Mouse (Mus musculus): ENCODE measurements around the gene Rhbdd3. TPM values are rescaled to one million over a fixed set of nuclear protein-coding genes. Genes with fewer than 3 reads are reported as not detected.

The Rhbdd3 gene
- polyA plus RNA-seq, 1 experiment, result 41.9 TPM

DNA sequence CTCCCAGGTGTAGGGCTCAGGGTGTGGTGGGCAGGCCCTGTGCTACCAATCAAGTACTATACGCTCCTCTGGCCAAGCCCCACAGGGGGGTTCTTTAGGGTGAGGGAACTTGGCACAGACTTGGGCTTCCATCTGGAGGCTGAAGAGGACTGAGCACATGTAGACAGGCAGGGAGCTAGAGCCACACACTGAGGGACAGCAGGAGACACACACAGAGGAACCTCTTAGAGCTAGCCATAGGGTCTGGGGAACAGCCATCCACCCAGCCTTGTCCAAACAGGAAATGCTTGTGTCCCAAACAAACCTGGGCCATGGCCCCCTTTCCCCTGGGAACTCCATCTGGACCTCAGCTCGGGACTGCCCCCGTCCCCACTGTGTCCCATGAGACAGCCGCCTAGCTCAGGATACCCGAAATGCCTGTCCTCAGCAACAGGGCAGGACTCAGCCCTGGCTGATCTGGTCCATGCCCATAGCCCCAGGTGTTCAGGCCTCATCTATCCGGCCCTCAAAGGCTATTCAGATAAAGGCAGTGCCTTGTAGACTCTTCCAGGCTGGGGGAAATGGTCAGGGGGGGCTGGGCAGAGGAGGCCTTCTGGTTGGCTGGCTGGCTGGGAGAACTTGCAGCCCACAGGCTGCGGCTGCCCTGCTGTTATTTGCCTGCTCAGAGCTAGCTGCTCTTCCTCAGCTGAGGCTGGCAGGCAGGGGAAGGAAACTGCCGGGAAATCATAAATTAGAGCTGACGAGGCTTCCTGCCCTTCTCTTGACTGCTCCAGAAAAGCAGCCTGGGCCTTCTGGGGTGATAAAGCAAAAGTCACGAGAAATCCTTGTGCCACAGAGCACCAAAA is 56.5 kb downstream of the Rhbdd3 start:
- no peak for DNase-seq (ENCODE audit: low read depth)

More for the DNA sequence above, 56.5 kb downstream of the Rhbdd3 start:
- TF ChIP-seq POLR2A (IDR thresholded peaks at IDR 0.05; ENCODE audit: borderline replicate concordance, extremely low read depth, insufficient read depth, insufficient read length, poor library complexity, severe bottlenecking) (no peak), CTCF (IDR thresholded peaks at IDR 0.05; ENCODE audit: borderline replicate concordance, extremely low read depth, insufficient read depth, insufficient read length) (no peak)

Other genes starting within 250 kb of the Rhbdd3 start
- gene Nf2, start 249.4 kb upstream of the Rhbdd3 start, polyA plus RNA-seq (2012; rRNA removed), result 82.3 and 96.3 TPM in 2 replicates
- gene Nipsnap1, start 225.0 kb upstream of the Rhbdd3 start, polyA plus RNA-seq (2012; rRNA removed), result 101 and 117 TPM in 2 replicates
- gene Thoc5, start 203.6 kb upstream of the Rhbdd3 start, polyA plus RNA-seq (2012; rRNA removed), result 75.1 and 84.7 TPM in 2 replicates
- gene Nefh, start 150.9 kb upstream of the Rhbdd3 start, polyA plus RNA-seq (2012; rRNA removed), result 1.5 and 4.9 TPM in 2 replicates
- 110 and 115 TPM in 2 replicates for gene Ap1b1, start 112.1 kb upstream of the Rhbdd3 start, polyA plus RNA-seq (2012; rRNA removed)
- 0.41 and 0.48 TPM in 2 replicates for gene Rasl10a, start 40.8 kb upstream of the Rhbdd3 start, polyA plus RNA-seq (2012; rRNA removed)
- 32.6 and 38.1 TPM in 2 replicates for gene Gas2l1, start 33.6 kb upstream of the Rhbdd3 start, polyA plus RNA-seq (2012; rRNA removed)
- 402 and 518 TPM in 2 replicates for gene Ewsr1, start 340 bp downstream of the Rhbdd3 start, polyA plus RNA-seq (2012; rRNA removed)
- 10.3 and 13.4 TPM in 2 replicates for gene Emid1, start 53.3 kb downstream of the Rhbdd3 start, polyA plus RNA-seq (2012; rRNA removed)
- gene Kremen1, start 162.6 kb downstream of the Rhbdd3 start, polyA plus RNA-seq (2012; rRNA removed), result 9.2 and 11.4 TPM in 2 replicates

All from brain, embryonic 14.5 days (tissue).